Mouse (Mus musculus): ENCODE measurements at regions not wholly inside any gene's neighbourhood (a gene's known extent, or its start where the extent isn't known, plus 50 kb on each side); places are given as distances from the start of the nearest gene placed in this dataset.

- TF ChIP-seq CTCF (conservative IDR thresholded peaks at IDR 0.05; ENCODE audit: insufficient read depth, insufficient read length, low read depth, low read length) (no peak), POLR2A (IDR thresholded peaks at IDR 0.05; ENCODE audit: low read depth, low read length) (no peak)
These were observed 515.1 kb upstream of the Mgmt start for GRCm38 (mm10) chr7:136379319-136379718.
